Mouse (Mus musculus) left cerebral cortex, postnatal 36 days (tissue): ENCODE measurements around the gene Dnajc16. TPM values are rescaled to one million over a fixed set of nuclear protein-coding genes. Genes with fewer than 3 reads are reported as not detected.

Source experiments
- total RNA-seq, 2 experiments: library from RNA; stranded (reverse); gene quantifications; 2 replicates each; pipeline ENCODE4 v1.2.3; 2021

Gene Dnajc16
- total RNA-seq, 2 experiments from 2014 or later, result 39.7 to 41.9 TPM

Other genes with a start within 250 kb of the Dnajc16 start
- gene Fblim1, start 184.8 kb downstream of the Dnajc16 start, total RNA-seq, result 1 to 10 TPM in 1 of 2 experiments, under 1 TPM in 1; 0.68 to 1.2 TPM
- 1 to 10 TPM in 1 of 2 experiments, under 1 TPM in 1; 0.35 to 1.3 TPM for gene Tmem82, start 172.3 kb downstream of the Dnajc16 start, total RNA-seq
- 1 to 10 TPM; 3.0 to 4.3 TPM for gene Slc25a34, start 167.1 kb downstream of the Dnajc16 start, total RNA-seq
- 10 to 100 TPM; 90.7 to 91.7 TPM for gene Plekhm2, start 126.0 kb downstream of the Dnajc16 start, total RNA-seq
- 1 to 10 TPM in 1 of 2 experiments, not detected in 1; 2.9 TPM for gene Rsc1a1, start 105.3 kb downstream of the Dnajc16 start, total RNA-seq
- 10 to 100 TPM; 39.4 to 44.1 TPM for gene Ddi2, start 67.5 kb downstream of the Dnajc16 start, total RNA-seq
- gene Agmat, start 44.3 kb downstream of the Dnajc16 start, total RNA-seq, result 1 to 10 TPM; 1.1 to 1.3 TPM
- 10 to 100 TPM; 20.9 to 26.9 TPM for gene Casp9, start 2.7 kb upstream of the Dnajc16 start, total RNA-seq
- not detected for gene Cela2a, start 35.2 kb upstream of the Dnajc16 start, total RNA-seq
- gene Ctrc, start 55.4 kb upstream of the Dnajc16 start, total RNA-seq, result not detected
- gene Efhd2, start 84.0 kb upstream of the Dnajc16 start, total RNA-seq, result 100 to 1,000 TPM; 233 to 306 TPM
- gene Fhad1, start 224.2 kb upstream of the Dnajc16 start, total RNA-seq, result 10 to 100 TPM in 1 of 2 experiments, 1 to 10 TPM in 1; 5.1 to 10.8 TPM